Mouse (Mus musculus) midbrain, embryonic 15.5 days (tissue): ENCODE measurements around the gene Fgf2. TPM values are rescaled to one million over a fixed set of nuclear protein-coding genes. Genes with fewer than 3 reads are reported as not detected.
A peak's percentile ranks its signal among the peaks of the same experiment; 100 is the strongest.

Experiments used
- ATAC-seq: fragments of 200-750 bp; cut with Nextera tagmentation; replicated peaks from 2 replicates; pipeline ENCODE4 v1.8.0; 2017; ENCODE audit warnings: moderate TSS enrichment
- H3K27ac ChIP-seq: fragments of 300-500 bp; sonication (generic); 2 replicates; pipeline ENCODE4 v1.5.1; 2015; ENCODE audit warnings: mild to moderate bottlenecking, inconsistent platforms
- H3K27me3 ChIP-seq: fragments of 300-500 bp; sonication (generic); replicated peaks from 2 replicates; pipeline ENCODE4 v1.6.1; 2015; ENCODE audit warnings: inconsistent platforms
- H3K36me3 ChIP-seq: fragments of 300-500 bp; sonication (generic); replicated peaks from 2 replicates; pipeline ENCODE4 v1.6.1; 2015; ENCODE audit warnings: inconsistent platforms
- H3K4me1 ChIP-seq: fragments of 300-500 bp; sonication (generic); 2 replicates; pipeline ENCODE4 v1.6.1; 2015; ENCODE audit warnings: inconsistent platforms
- H3K4me2 ChIP-seq: fragments of 300-500 bp; sonication (generic); 2 replicates; pipeline ENCODE4 v1.6.1; 2015; ENCODE audit warnings: inconsistent platforms, mild to moderate bottlenecking, moderate library complexity
- H3K4me3 ChIP-seq: fragments of 300-500 bp; sonication (generic); 2 replicates; pipeline ENCODE4 v1.5.1; 2015; ENCODE audit warnings: mild to moderate bottlenecking, inconsistent platforms
- H3K9ac ChIP-seq: fragments of 300-500 bp; sonication (generic); 2 replicates; pipeline ENCODE4 v1.6.1; 2015; ENCODE audit warnings: mild to moderate bottlenecking, inconsistent platforms
- H3K9me3 ChIP-seq: fragments of 300-500 bp; sonication (generic); 2 replicates; pipeline ENCODE4 v1.6.1; 2016; ENCODE audit warnings: inconsistent platforms
- WGBS: fragments of 180-500 bp; shearing (Covaris S2); methylation state at CpG from one replicate; pipeline ENCODE4 v1.1.7; 2015; ENCODE audit warnings: mixed read lengths; 5-methylcytosine and 5-hydroxymethylcytosine counted together
- polyA plus RNA-seq: library from polyadenylated mRNA; unstranded; fragments of >200 nt; fragmentation: Nextera tagmentation; extraction: Ambion mirVana; gene quantifications from 2 replicates; pipeline ENCODE4 v1.2.1, GENCODE M21; 2015

Gene Fgf2
- polyA plus RNA-seq, 1 experiment from 2014 or later: 0.34 TPM

- Histone ChIP-seq H3K9ac (no peak overlapping the region), H3K27me3 (no peaks in the 10 kb centered on the region), H3K4me1 (no peaks in the 10 kb centered on the region), H3K27ac (no peak overlapping the region), H3K9me3 (no peaks in the 10 kb centered on the region), H3K4me2 (no peak overlapping the region), H3K4me3 (no peak overlapping the region), H3K36me3 (no peaks in the 10 kb centered on the region)
- 86% methylated on average over 3 of the region's 3 CpGs for WGBS
- ATAC-seq: no peak
These were observed 49.5 kb downstream of the Fgf2 start for GRCm38 (mm10) chr3:37397646-37398045.

DNA sequence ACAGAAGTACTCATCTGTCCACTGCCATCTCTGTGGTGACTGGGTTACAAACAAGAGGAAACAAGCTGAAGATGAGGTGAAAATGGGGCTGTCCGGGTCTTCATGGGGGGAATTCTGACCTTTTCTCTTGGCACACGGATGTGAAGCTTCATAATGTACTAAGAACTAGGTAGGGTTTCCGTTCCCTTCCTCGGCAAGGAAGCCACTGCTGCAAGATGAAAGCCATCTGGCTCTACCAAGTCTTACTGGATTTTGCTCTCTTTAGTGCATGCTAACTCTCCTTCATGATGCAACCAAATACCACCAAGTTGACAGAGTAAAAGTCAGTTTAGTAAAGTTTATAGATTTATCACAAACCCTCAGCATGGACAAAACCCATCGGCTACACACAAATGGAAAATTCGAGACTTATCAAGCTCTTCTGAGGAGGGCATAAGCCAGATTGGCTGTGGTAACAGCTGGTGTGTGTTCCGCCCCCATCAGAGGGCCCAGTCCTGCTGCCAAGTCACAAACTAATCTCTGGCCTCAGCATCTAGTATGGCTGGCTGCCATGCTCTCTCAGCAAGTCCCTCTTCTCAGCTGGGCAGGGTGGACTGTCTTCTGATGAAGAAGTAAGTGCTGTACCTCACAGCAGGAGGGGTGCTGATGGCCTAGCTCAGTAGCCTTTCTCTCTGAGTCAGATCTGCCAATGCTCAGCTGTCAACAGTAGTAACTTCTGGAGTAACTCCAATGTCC lies 50.7 kb downstream of the Fgf2 start:
- H3K4me2 ChIP-seq: no peak overlapping the region
- WGBS: 85% methylated on average over 7 of the region's 7 CpGs

GRCm38 (mm10) chr3:37401729-37402610 lies 53.8 kb downstream of the Fgf2 start:
- ATAC-seq: no peak
- Histone ChIP-seq H3K4me1 (no peaks in the 10 kb centered on the region), H3K27ac (no peak overlapping the region), H3K9me3 (no peaks in the 10 kb centered on the region), H3K9ac (no peak overlapping the region), H3K27me3 (no peaks in the 10 kb centered on the region), H3K4me2 (no peak overlapping the region), H3K36me3 (no peaks in the 10 kb centered on the region), H3K4me3 (no peak overlapping the region)
- 83% methylated on average over 11 of the region's 11 CpGs for WGBS

More for the DNA sequence above, 50.7 kb downstream of the Fgf2 start:
- no peak overlapping the region for H3K4me3 ChIP-seq
- ATAC-seq: no peak
- no peaks in the 10 kb centered on the region for H3K9me3 ChIP-seq
- no peaks in the 10 kb centered on the region for H3K36me3 ChIP-seq
- H3K27me3 ChIP-seq: no peaks in the 10 kb centered on the region
- no peak overlapping the region for H3K27ac ChIP-seq
- H3K4me1 ChIP-seq: no peaks in the 10 kb centered on the region
- H3K9ac ChIP-seq: no peak overlapping the region

- H3K9ac ChIP-seq: no peak overlapping the region
- no peak overlapping the region for H3K4me3 ChIP-seq
- H3K4me1 ChIP-seq: no peaks in the 10 kb centered on the region
- H3K36me3 ChIP-seq: no peaks in the 10 kb centered on the region
- H3K27ac ChIP-seq: no peak overlapping the region
- H3K9me3 ChIP-seq: no peaks in the 10 kb centered on the region
- ATAC-seq: no peak
- H3K4me2 ChIP-seq: no peak overlapping the region
- H3K27me3 ChIP-seq: no peaks in the 10 kb centered on the region
These were observed 59.5 kb downstream of the Fgf2 start for GRCm38 (mm10) chr3:37407598-37407997.

- H3K9me3 ChIP-seq: no peaks in the 10 kb centered on the region
- H3K4me1 ChIP-seq: peaks cover 2% of the 10 kb centered on the region
- H3K9ac ChIP-seq: no peak overlapping the region
- no peak overlapping the region for H3K4me2 ChIP-seq
- no peak overlapping the region for H3K27ac ChIP-seq
- 95% methylated on average over 3 of the region's 3 CpGs for WGBS
- H3K4me3 ChIP-seq: no peak overlapping the region
- H3K36me3 ChIP-seq: no peaks in the 10 kb centered on the region
- no peaks in the 10 kb centered on the region for H3K27me3 ChIP-seq
- no peak for ATAC-seq
These were observed 65.3 kb downstream of the Fgf2 start for GRCm38 (mm10) chr3:37413446-37413845.

- H3K27me3 ChIP-seq: no peaks in the 10 kb centered on the region
- WGBS: 55% methylated on average over 14 of the region's 14 CpGs
- no peak for ATAC-seq
These were observed 66.3 kb downstream of the Fgf2 start for GRCm38 (mm10) chr3:37414413-37414960.

DNA sequence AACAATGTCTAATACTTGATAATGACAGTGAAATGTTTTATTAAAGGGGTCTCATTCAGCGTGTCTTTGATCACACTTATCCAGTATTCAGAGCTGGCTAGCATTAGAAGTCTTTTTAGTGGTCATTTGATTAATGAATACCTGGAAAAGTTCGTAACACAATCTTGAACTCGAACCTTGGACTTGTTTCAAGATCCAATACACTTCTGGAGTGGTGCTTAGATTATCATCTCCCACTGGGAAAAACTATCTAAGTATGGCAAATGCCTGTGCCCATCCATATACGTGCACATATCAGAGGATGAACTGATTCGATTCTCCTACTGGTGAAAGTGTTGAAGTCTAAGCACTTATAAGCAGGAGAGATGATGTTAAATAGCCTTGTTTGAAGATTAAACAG lies 70.2 kb downstream of the Fgf2 start:
- ATAC-seq: no peak
- no peak overlapping the region for H3K27ac ChIP-seq
- H3K9me3 ChIP-seq: no peaks in the 10 kb centered on the region
- peak overlapping the region; percentile 63 for H3K4me3 ChIP-seq
- no peaks in the 10 kb centered on the region for H3K27me3 ChIP-seq
- peak overlapping the region; percentile 57 for H3K4me2 ChIP-seq
- WGBS: 73% methylated on average over 5 of the region's 5 CpGs
- H3K4me1 ChIP-seq: peaks cover 21% of the 10 kb centered on the region
- peak overlapping the region; percentile 72 for H3K9ac ChIP-seq
- no peaks in the 10 kb centered on the region for H3K36me3 ChIP-seq

More at GRCm38 (mm10) chr3:37414413-37414960, 66.3 kb downstream of the Fgf2 start:
- Histone ChIP-seq H3K4me2 (no peak overlapping the region), H3K9ac (no peak overlapping the region), H3K4me3 (no peak overlapping the region), H3K36me3 (no peaks in the 10 kb centered on the region), H3K9me3 (no peaks in the 10 kb centered on the region), H3K27ac (no peak overlapping the region), H3K4me1 (peaks cover 7% of the 10 kb centered on the region)

- H3K27ac ChIP-seq: peak overlapping the region; percentile 90
- peak overlapping the region; percentile 57 for H3K4me2 ChIP-seq
- no peaks in the 10 kb centered on the region for H3K27me3 ChIP-seq
- no peaks in the 10 kb centered on the region for H3K9me3 ChIP-seq
- peak overlapping the region; percentile 72 for H3K9ac ChIP-seq
- no peaks in the 10 kb centered on the region for H3K36me3 ChIP-seq
- peak overlapping the region; percentile 63 for H3K4me3 ChIP-seq
- WGBS: under 1% methylated on average over 30 of the region's 30 CpGs
- ATAC-seq: no peak
- H3K4me1 ChIP-seq: peaks cover 21% of the 10 kb centered on the region
These were observed 70.9 kb downstream of the Fgf2 start for GRCm38 (mm10) chr3:37418961-37419457.

- WGBS: under 1% methylated on average over 49 of the region's 50 CpGs
- H3K36me3 ChIP-seq: no peaks in the 10 kb centered on the region
- H3K27me3 ChIP-seq: no peaks in the 10 kb centered on the region
- peaks cover 21% of the 10 kb centered on the region for H3K4me1 ChIP-seq
- ATAC-seq: peak; percentile 98
- peak within 1 kb of the TSS; percentile 63 for H3K4me3 ChIP-seq
- H3K27ac ChIP-seq: peak within 1 kb of the TSS; percentile 90
- no peaks in the 10 kb centered on the region for H3K9me3 ChIP-seq
- peak within 1 kb of the TSS; percentile 93 for H3K4me2 ChIP-seq
- peak within 1 kb of the TSS; percentile 72 for H3K9ac ChIP-seq
These were observed 71.4 kb downstream of the Fgf2 start, which contains the start of gene Spata5 for GRCm38 (mm10) chr3:37419458-37419991. TSS of gene Spata5 (plus strand) at chr3:37419896.

DNA sequence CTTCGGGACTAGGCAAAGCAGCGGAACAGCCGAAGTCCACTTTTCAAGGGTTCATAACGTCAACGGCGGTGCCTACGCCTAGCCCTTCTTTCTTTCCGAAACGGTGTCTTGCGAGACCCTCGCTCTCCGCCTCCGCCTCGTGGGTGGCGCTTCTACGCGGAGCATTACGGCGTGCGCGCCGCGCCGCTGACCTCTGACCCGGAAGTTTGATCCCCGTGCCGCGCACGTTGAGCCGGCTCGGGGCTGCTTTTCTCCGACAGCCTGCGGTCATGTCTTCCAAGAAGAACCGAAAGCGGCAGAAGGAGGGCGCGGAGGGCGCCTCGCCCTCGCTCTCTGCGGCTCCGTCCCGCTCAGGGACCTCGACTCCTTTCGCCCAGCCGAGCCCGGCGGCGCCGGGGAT lies 71.9 kb downstream of the Fgf2 start, which contains the start of gene Nudt6:
Nudt6 (minus strand) TSS at position 140 of the 400 bp plus-strand sequence.
- WGBS: 0% methylated on average over 49 of the region's 50 CpGs
- Histone ChIP-seq H3K36me3 (no peaks in the 10 kb centered on the region; the same call in 1 of the 2 replicates), H3K9me3 (no peaks in the 10 kb centered on the region), H3K9ac (peak within 1 kb of the TSS; percentile 72), H3K27ac (peak within 1 kb of the TSS; percentile 90), H3K4me3 (peak within 1 kb of the TSS; percentile 63), H3K4me1 (peaks cover 21% of the 10 kb centered on the region), H3K27me3 (no peaks in the 10 kb centered on the region), H3K4me2 (peak within 1 kb of the TSS; percentile 93)
- peak; percentile 91 for ATAC-seq

DNA sequence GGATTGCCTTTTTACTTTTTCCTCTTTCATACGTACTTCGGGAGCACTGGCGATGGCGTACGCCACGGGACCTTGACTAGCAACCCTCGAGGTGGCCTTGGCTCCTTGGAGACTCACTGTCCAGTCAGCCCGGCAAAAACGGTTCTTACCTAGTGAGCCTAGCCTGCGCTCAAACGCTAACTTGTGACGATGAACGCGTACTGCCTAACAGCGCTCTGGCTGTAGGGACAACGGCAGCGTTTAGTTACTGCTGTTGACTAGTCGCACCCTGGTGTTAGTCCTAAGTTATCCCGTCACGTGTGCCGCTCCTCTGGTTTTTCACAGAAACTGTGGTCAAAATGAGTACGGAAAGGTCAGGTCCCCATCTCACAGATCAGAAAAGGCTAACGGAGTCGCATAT lies 72.5 kb downstream of the Fgf2 start:
- H3K36me3 ChIP-seq: peaks cover 4% of the 10 kb centered on the region; the same call in 1 of the 2 replicates
- no peaks in the 10 kb centered on the region for H3K27me3 ChIP-seq
- H3K27ac ChIP-seq: peak overlapping the region; percentile 82
- H3K4me3 ChIP-seq: peak overlapping the region; percentile 63
- under 1% methylated on average over 24 of the region's 24 CpGs for WGBS
- no peak for ATAC-seq
- H3K4me1 ChIP-seq: peaks cover 21% of the 10 kb centered on the region
- H3K9ac ChIP-seq: peak overlapping the region; percentile 47
- H3K9me3 ChIP-seq: no peaks in the 10 kb centered on the region
- peak overlapping the region; percentile 93 for H3K4me2 ChIP-seq

- Histone ChIP-seq H3K36me3 (peaks cover 4% of the 10 kb centered on the region; the same call in 1 of the 2 replicates), H3K27ac (no peak overlapping the region), H3K4me2 (peak overlapping the region; percentile 93), H3K4me3 (peak overlapping the region; percentile 63), H3K4me1 (peaks cover 21% of the 10 kb centered on the region), H3K9ac (peak overlapping the region; percentile 47), H3K9me3 (no peaks in the 10 kb centered on the region), H3K27me3 (no peaks in the 10 kb centered on the region)
- no peak for ATAC-seq
- 9% methylated on average over 3 of the region's 3 CpGs for WGBS
These were observed 73.0 kb downstream of the Fgf2 start for GRCm38 (mm10) chr3:37421179-37421578.
